Mouse (Mus musculus): ENCODE data around the gene Tnnt2.

Gene Tnnt2

DNA sequence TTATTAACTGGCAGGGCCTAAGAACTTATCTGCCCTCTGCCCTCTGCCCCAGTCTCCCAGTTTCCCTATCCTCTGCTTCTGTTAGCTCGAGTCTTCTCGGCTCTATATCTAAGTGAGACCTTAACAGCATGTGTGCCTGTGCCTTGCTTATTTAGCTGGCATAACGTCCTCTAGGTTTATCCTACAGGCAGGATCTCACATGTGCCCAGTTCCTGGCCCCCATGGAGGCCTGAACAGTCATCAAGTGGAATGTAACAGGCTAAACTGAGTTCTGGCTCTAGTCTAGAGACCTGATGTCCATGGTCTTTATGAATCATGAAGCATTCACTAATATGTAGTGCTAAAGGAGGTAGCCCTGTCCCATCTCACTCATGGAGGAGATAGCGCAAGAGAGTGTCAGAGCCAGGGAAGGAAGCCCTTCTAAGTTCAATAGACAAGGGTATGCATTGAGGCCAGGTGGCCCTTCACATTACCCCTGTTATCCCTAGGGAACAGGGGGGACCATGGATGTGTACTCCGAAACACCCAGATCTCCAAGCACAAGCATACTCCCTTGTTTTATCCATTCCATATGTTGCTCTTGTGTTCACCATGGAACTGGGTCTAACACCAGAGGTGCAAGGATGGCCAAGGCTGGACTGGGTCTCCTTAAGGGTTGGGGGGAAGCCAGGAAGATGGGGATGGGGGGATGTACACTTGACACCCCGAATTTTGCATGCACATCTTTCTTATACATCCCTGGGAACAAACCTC is 18.6 kb downstream of the Tnnt2 start:
- no peak for DNase-seq (ENCODE audit: inconsistent age in 2 of 2, low spot score in 1 of 2)

- no peak for DNase-seq (ENCODE audit: inconsistent age in 2 of 2, low spot score in 1 of 2)
Measured at GRCm38 (mm10) chr1:135855344-135855687, 19.2 kb downstream of the Tnnt2 start.

- DNase-seq (ENCODE audit: inconsistent age in 2 of 2, low spot score in 1 of 2): no peak
Measured at GRCm38 (mm10) chr1:135856070-135856469, 19.9 kb downstream of the Tnnt2 start.

GRCm38 (mm10) chr1:135857137-135857775 is 21.1 kb downstream of the Tnnt2 start:
- DNase-seq (ENCODE audit: inconsistent age in 2 of 2, low spot score in 1 of 2): no peak

GRCm38 (mm10) chr1:135858533-135858932 is 22.4 kb downstream of the Tnnt2 start:
- no peak for DNase-seq (ENCODE audit: inconsistent age in 2 of 2, low spot score in 1 of 2)

- DNase-seq (ENCODE audit: inconsistent age in 2 of 2, low spot score in 1 of 2): no peak
Measured at GRCm38 (mm10) chr1:135861091-135861490, 24.9 kb downstream of the Tnnt2 start.

GRCm38 (mm10) chr1:135861980-135862552 is 25.9 kb downstream of the Tnnt2 start:
- peak; percentile 32 to 76 for DNase-seq (ENCODE audit: inconsistent age in 2 of 2, low spot score in 1 of 2)

DNA sequence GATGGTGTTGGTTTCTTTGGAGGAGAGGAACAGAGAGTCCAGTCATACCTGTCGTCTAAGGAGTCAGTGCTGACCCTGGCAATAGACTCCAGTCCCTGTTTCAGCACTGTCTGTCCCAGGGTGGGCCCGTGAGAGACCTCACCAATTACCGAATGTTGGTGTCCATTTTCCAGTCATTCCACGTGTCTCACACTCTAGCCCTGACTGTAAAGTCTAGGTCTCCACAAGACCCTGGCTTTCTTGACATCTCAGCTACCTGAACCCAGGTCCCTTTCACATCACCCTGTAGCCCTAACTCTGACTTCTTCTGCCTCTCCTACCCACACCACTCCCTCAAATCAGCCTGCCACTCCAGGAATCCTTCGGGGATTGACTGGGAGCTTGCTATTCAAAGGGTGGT is 26.4 kb downstream of the Tnnt2 start:
- no peak for DNase-seq (ENCODE audit: inconsistent age in 2 of 2, low spot score in 1 of 2)

DNA sequence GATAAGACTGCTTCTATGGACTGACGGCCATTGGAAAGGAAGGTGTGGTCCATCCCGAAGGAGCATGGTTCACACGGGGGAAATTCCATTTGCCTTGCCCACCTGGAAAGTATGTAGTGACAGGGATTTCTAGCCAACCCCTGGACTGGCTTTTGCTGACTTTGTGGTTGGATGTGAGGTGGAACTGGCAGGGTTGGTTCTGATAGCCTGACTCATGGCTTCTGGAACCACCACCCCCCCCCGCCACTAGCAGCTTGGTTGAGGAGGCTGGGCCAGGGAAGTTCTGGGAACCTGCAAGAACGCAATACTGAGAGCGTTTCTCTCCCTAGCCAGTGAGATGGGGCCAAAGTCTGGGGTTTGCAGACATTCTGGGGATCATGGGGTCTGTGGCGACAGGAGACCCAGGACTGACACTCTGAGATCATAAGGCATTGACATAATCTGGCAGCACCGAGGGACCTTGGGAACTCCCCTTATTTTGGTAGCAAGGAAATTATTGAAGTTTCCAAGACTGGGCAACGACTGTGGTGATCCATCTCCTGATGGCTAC is 27.7 kb downstream of the Tnnt2 start:
- DNase-seq (ENCODE audit: inconsistent age in 2 of 2, low spot score in 1 of 2): no peak

DNA sequence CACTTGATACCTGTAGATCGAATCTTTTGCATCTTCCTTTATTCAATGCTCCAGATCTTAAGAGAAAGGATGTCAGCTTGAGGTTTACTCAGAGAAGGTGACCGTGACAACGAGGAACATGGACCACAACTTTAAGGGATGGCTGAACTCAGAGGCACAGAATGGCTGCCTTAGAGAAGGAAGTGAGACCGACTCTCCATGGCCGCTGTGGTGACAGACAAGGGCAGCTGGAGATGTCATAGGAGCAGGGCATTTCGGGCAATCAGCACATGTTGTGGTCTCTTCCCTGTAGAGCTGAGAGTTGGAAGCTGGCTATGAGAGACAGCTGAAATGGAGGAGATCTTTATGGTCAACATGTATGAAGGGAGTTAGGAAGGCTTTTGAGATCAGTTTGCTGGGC is 28.7 kb downstream of the Tnnt2 start:
- DNase-seq (ENCODE audit: inconsistent age in 2 of 2, low spot score in 1 of 2): no peak

GRCm38 (mm10) chr1:135865518-135866194 is 29.5 kb downstream of the Tnnt2 start:
- peak; percentile 74 to 91 for DNase-seq (ENCODE audit: inconsistent age in 2 of 2, low spot score in 1 of 2)

GRCm38 (mm10) chr1:135868570-135868969 is 32.4 kb downstream of the Tnnt2 start:
- DNase-seq (ENCODE audit: inconsistent age in 2 of 2, low spot score in 1 of 2): no peak

GRCm38 (mm10) chr1:135872991-135873390 is 36.8 kb downstream of the Tnnt2 start:
- no peak for DNase-seq (ENCODE audit: inconsistent age in 2 of 2, low spot score in 1 of 2)

- DNase-seq (ENCODE audit: inconsistent age in 2 of 2, low spot score in 1 of 2): no peak
Measured at GRCm38 (mm10) chr1:135877248-135877647, 41.1 kb downstream of the Tnnt2 start.

DNA sequence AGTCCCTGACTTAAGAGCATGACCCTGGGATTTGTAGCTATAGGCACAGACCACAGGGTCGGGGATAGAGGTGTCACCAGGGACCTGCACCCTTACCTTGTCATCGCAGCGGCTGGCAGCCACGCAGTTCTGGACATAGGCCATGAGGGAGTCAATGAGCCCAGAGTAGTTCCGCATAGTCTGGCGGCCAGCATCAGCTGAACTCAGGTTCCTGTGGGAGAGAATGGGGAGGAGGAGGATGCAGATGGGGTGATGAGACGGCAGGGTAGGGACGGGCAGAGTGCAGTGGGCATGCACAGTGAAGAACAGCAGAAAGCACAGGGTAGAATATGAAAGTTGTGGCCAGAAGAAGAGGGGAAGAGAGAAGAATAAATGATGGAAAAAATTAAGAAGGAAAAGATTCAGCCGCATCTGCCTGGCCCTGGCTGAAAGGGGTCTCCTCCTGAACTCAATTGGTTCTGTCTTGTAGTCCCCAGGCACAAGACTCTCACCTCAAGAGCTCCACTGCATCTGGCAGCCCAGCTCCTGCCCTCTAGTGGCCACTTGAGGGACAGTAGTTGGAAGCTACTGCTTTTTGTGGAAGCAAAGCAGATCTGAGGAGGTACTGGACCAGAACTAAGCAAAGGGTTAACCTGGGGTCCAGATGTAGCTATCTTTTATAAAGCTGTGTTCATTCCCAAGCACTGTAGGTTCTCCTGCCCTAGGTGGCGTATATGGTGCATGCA is 46.4 kb downstream of the Tnnt2 start:
- DNase-seq (ENCODE audit: inconsistent age in 2 of 2, low spot score in 1 of 2): peak; percentile 36 to 80

- DNase-seq (ENCODE audit: inconsistent age in 2 of 2, low spot score in 1 of 2): no peak
Measured at GRCm38 (mm10) chr1:135889461-135890185, 53.5 kb downstream of the Tnnt2 start.

GRCm38 (mm10) chr1:135891424-135892216 is 55.5 kb downstream of the Tnnt2 start:
- no peak for DNase-seq (ENCODE audit: inconsistent age in 2 of 2, low spot score in 1 of 2)

DNA sequence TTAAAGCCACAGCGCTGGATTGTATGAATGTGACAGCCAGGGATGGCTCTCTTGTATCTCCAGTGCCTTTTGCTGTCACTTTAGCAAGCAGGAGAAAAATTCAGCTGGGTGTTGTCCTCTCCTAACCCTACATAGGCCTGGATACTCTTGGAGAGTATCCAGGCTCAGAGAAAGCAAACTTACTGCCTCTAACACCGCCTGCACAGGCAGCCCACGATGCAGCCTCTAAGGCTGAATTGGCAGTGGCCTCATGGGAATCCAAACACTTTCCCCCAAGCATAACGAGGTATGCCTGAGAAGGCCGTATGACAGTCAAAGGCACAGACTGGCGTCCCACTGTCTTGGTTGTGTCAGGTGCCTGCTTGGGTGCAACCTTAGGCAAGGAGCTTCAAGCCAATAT is 56.1 kb downstream of the Tnnt2 start:
- no peak for DNase-seq (ENCODE audit: inconsistent age in 2 of 2, low spot score in 1 of 2)

- no peak for DNase-seq (ENCODE audit: inconsistent age in 2 of 2, low spot score in 1 of 2)
Measured at GRCm38 (mm10) chr1:135892764-135893163, 56.6 kb downstream of the Tnnt2 start.

Measured in adrenal gland, adult (tissue).